ENCODE assay signal across 30 mouse cellular contexts in genomic region chr7:26005916-26006315, GRCm38 (mm10). TPM values are rescaled to one million over a fixed set of nuclear protein-coding genes. Genes with fewer than 3 reads are reported as not detected.
"Had no signal": no experiment of that assay in that cellular context is flagged by ENCODE, and none has a peak within 500 bp of the region (broad histone marks: within the 10 kb centered on the region; RNA-seq: fewer than 3 reads in every experiment).

No protein-coding gene starts in this region.

RNA-seq across cellular contexts. Expression of gene Cyp2b13, which starts 55.4 kb away (rescaled TPM):
- total RNA-seq: common myeloid progenitor, adult 5-6 weeks; forebrain, postnatal 0 days; gastrocnemius, adult 18-20 months; gastrocnemius, adult 2 months; gastrocnemius, adult 8-10 months; gastrocnemius, postnatal 10 days; gastrocnemius, postnatal 14 days; gastrocnemius, postnatal 25 days; gastrocnemius, postnatal 36 days; gastrocnemius, postnatal 4 days; granulocyte monocyte progenitor cell, adult 5-6 weeks; heart, adult 2 months had no signal
- polyA plus RNA-seq: cortical plate, adult 2 months; embryonic facial prominence, embryonic 10.5 days; embryonic facial prominence, embryonic 11.5 days; embryonic facial prominence, embryonic 12.5 days; embryonic facial prominence, embryonic 13.5 days; embryonic facial prominence, embryonic 14.5 days; embryonic facial prominence, embryonic 15.5 days; erythroblast, embryonic 14.5 days; forebrain, embryonic 10.5 days; forebrain, embryonic 11.5 days; forebrain, embryonic 12.5 days; forebrain, embryonic 13.5 days; forebrain, embryonic 14.5 days; forebrain, embryonic 15.5 days; forebrain, embryonic 16.5 days; forebrain, postnatal 0 days; frontal cortex, adult 2 months; gonadal fat pad, adult 2 months; heart, adult 2 months; heart, embryonic 10.5 days had no signal
